Mouse (Mus musculus): ENCODE measurements around the gene Xrcc5.

DNA sequence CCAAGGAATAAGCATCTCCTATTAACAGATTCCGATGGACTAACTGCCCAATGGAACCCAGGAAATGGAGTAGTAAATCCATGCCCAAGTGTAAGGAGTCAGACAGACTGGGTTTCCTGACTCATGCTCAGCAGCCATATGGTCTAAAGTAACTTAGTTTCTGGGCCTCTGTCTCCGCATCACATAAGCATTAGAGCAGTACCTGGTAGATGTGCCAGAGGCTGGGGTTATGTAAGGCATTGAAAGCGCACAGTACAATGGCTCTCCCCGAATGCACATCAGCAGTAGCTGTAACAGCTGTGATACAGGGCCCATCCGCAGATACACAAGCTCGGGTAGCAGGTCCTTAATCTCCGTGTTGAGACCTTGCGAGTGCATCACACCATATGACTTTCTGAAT is 103.9 kb downstream of the Xrcc5 start:
- TF ChIP-seq CTCF (IDR thresholded peaks at IDR 0.05 in 2 of 3, conservative IDR thresholded peaks at IDR 0.05 in 1 of 3; ENCODE audit: control insufficient read depth in 1 of 3, insufficient read depth in 1 of 3, low read depth in 2 of 3, low read length in 3 of 3, poor library complexity in 1 of 3, severe bottlenecking in 1 of 3) = no peak
- TF ChIP-seq TCF12 (IDR thresholded peaks at IDR 0.05; ENCODE audit: low read depth, low read length) = no peak
- TF ChIP-seq TAL1 (IDR thresholded peaks at IDR 0.05; ENCODE audit: low read length) = no peak
- no peak for TF ChIP-seq E2F4 (IDR thresholded peaks at IDR 0.05; ENCODE audit: borderline replicate concordance, low read depth, low read length)
- no peak for TF ChIP-seq MAX (IDR thresholded peaks at IDR 0.05; ENCODE audit: low read length)
- no peak for TF ChIP-seq POLR2A (IDR thresholded peaks at IDR 0.05; ENCODE audit: control insufficient read depth in 1 of 2, insufficient read depth in 1 of 2, low read depth in 1 of 2, low read length in 2 of 2, poor library complexity in 1 of 2)
- TF ChIP-seq RAD21 (IDR thresholded peaks at IDR 0.05; ENCODE audit: low read depth, low read length) = no peak
- no peak for TF ChIP-seq ZNF384 (IDR thresholded peaks at IDR 0.05; ENCODE audit: low read depth, low read length)
- no peak for TF ChIP-seq RCOR1 (IDR thresholded peaks at IDR 0.05; ENCODE audit: low read depth, low read length)
- TF ChIP-seq POLR2AphosphoS2 (IDR thresholded peaks at IDR 0.05; ENCODE audit: low read length) = no peak
- TF ChIP-seq EP300 (IDR thresholded peaks at IDR 0.05; ENCODE audit: low read depth in 1 of 2, low read length in 2 of 2) = no peak
- TF ChIP-seq HCFC1 (IDR thresholded peaks at IDR 0.05; ENCODE audit: low read depth, low read length) = no peak
- TF ChIP-seq ZC3H11A (IDR thresholded peaks at IDR 0.05; ENCODE audit: low read depth, low read length) = no peak

All from MEL (cell line).